Mouse (Mus musculus) c-Kit-positive CD71-positive TER-119-positive erythroid progenitor cells, embryonic 14.5 days (primary cell): ENCODE results near the gene Slc35f4.

Experiments
- DNase-seq: peaks from one replicate; pipeline ENCODE4 v3.0.0-alpha.2; 2013; ENCODE audit warnings: low spot score

The Slc35f4 gene

DNA sequence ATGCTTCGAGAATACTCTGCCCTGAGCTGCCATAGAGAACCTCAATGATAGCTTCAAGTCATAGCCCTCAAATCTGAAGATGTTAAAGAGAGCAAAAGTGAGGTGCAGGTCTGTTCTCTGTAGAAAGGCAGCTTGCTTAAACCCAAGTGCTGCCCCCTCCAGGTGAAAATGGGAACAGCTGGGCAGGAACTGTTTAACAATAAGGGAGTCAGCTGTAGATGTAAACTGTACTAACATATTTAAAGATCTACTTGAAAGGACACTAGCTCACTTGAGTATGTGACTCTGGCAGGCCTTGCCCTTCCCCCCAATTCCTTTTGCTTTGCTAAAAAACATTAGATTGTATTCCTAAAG lies 177.0 kb downstream of the Slc35f4 start:
- DNase-seq = peak; percentile 0

DNA sequence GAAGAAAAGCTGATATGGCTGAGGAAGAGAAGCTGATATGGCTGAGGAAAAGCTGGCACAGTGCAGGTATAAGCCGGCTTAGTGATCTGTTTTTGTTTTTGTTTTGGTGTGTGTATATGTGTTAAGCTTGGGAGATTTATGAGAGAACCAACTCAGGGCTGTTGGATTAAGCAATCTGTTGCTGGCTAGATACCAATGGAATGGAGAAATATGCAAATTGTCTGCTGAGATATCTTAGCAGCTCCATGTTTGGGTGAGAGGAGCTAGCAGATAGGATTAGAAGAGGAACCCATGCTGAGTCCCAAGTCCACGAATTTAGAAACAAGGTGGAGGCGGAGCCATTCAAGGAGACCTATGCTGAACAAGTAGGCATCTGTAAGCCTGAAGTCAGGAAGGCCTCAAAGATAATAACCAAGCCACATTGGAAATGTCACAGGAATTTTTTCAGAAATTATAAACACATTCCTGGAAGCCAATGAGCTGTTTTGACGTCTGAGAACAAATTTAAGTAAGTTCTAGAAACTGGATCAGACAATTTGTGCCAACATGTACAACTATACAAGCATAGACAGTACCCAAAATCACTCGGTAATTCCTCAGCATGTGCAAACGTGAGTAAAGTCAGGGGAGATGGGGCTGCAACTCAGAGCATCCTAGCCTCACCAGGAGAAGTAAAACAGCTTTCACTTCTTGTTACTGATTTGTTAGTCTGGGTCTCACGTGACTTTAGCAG lies 177.5 kb downstream of the Slc35f4 start:
- DNase-seq = no peak

GRCm38 (mm10) chr14:49345835-49346234 lies 180.0 kb downstream of the Slc35f4 start:
- no peak for DNase-seq

DNA sequence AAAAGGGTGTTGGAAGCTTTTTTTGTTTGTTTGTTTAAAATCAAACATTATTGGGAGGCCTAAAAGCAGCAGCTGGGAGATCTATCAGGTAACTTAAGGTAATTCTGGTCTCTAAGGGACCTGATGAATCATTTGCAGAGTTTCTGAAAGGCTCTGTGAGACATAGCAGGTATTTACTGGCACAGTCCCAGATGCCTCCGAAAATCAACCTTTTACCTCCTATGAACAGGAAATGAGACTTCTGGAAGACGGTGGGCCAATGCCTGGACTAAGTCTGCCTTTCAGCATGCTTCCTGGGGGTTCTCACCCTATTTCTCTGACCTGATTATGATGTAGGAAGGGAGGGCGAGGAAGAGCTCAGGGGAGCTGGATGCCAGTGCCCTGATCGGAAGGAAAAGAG lies 188.8 kb downstream of the Slc35f4 start:
- DNase-seq = no peak

- no peak for DNase-seq
Measured at GRCm38 (mm10) chr14:49333841-49334240, 192.0 kb downstream of the Slc35f4 start.

DNA sequence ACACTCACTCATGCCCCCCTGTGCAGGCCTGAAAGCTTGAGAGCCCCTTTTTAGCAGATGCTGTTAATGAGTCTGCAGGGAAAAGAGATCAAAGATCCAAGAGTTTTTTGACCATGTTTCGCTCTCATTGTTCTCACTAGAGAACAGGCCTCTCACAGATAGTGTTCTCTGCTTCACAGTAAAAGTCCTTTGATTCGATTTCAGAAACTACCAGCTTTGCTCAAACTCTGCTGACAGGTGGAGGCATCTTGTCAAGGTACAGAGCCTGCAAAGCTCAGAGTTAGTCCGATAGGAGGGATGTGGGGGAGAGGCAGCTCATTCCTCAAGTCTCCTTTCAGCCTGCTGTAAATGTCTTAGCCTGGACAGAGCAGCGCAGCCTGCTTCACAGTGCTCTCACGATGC lies 209.4 kb downstream of the Slc35f4 start:
- DNase-seq = no peak

GRCm38 (mm10) chr14:49313981-49314380 lies 211.9 kb downstream of the Slc35f4 start:
- no peak for DNase-seq

DNA sequence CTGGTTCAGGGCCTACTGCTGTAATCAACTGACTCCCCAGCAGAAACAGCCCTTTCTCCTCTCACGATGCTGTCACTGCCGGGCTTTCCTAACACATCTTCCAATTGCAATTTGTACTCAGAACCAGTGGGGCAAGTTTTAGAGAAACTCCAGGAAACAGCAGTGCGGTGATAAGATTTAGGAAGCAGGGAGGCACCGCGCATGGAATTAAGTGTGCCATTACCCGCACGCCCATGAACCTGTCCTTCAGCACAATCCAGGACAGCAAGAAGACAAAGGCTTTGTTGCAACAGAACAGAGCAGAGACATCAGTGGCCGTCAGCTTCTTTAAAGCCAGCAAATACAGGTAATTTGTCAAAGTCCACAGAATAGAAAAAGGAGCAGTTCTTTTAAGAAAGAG lies 212.5 kb downstream of the Slc35f4 start:
- no peak for DNase-seq

- no peak for DNase-seq
Measured at GRCm38 (mm10) chr14:49311548-49311947, 214.3 kb downstream of the Slc35f4 start.

GRCm38 (mm10) chr14:49311091-49311492 lies 214.8 kb downstream of the Slc35f4 start:
- no peak for DNase-seq

DNA sequence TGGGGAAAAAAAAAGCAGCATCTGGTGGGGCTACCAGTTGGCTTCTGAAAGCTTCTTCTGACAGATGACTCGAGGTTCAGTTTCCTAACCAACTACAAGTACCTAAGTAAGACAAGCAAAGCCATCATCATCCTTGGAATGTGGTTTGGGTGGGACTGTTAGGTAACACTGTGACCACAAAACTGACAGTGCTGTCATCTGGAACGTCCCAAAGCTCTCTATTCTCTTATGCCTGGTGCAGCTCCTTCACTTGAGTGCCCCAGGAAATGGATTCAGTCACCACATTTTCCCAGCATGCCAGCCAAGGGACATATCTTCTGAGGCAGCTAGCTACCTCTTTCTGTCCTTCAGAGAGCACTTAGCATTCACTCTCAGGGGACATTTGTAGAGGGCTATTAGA lies 216.2 kb downstream of the Slc35f4 start:
- DNase-seq = no peak

- no peak for DNase-seq
Measured at GRCm38 (mm10) chr14:49308591-49308990, 217.3 kb downstream of the Slc35f4 start.

DNA sequence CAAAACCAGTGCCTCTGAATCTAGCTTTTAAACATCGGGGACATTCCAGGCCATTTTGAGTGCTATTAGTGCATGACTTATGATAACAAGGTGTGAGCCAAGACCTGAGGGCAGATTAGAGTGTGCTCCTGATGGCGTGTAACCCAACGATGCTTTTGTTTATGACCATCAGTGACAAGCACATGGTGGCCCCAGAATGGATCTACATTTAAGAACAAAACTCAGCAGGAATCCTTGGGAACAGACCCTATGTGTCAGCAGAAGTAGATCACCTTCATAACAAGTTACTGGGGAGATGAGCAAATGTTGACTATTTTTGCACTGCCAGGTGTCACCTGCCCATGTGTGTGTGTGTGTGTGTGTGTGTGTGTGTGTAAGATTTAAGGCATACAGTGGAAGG lies 218.0 kb downstream of the Slc35f4 start:
- DNase-seq = no peak

- no peak for DNase-seq
Measured at GRCm38 (mm10) chr14:49305534-49306409, 220.1 kb downstream of the Slc35f4 start.

DNA sequence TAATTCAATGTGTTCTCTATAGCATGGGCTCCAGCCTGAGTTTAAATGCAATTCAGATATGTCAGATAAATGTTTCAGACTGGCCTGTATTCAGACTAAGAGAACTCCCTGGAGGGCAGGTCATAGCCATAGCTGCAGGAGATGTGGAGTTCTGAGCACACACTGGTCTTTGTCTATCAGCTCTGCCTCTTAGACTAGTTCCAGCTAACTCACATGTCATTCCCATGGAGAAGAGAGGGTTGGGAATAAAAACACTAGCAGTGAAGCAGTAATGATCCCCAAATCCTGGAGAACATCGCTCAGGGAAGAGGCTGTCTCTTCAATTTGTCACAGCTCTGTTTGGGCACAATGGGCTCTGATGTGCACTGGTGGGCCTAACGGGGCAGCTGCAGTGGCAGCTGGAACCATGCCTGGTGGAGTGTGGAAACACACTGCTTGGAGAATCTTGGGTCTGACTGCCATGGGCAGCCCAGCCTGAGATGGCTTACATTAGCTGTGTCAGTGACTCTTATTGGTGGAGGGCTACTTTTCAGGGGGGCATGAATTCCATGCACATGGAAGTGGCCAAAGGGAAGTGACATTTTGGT lies 223.5 kb downstream of the Slc35f4 start:
- DNase-seq = no peak

GRCm38 (mm10) chr14:49300981-49301619 lies 224.7 kb downstream of the Slc35f4 start:
- no peak for DNase-seq

- DNase-seq = no peak
Measured at GRCm38 (mm10) chr14:49300326-49300725, 225.5 kb downstream of the Slc35f4 start.

- no peak for DNase-seq
Measured at GRCm38 (mm10) chr14:49293802-49294449, 231.9 kb downstream of the Slc35f4 start.

GRCm38 (mm10) chr14:49290029-49290745 lies 235.7 kb downstream of the Slc35f4 start:
- no peak for DNase-seq

- no peak for DNase-seq
Measured at GRCm38 (mm10) chr14:49283784-49284655, 241.8 kb downstream of the Slc35f4 start.
